Mouse (Mus musculus) erythroblast, adult 5-6 weeks (primary cell): ENCODE measurements around the gene Mettl7a1. TPM values are rescaled to one million over a fixed set of nuclear protein-coding genes. Genes with fewer than 3 reads are reported as not detected.
A peak's percentile ranks its signal among the peaks of the same experiment; 100 is the strongest.
"Not testable (repeated sequence)": the region's sequence is repeated elsewhere in the genome, so short reads cannot be mapped to it uniquely, and the experiment has no call there.

Source experiments
- ATAC-seq: replicated peaks from 2 replicates; pipeline ENCODE4 v1.8.0; 2016; ENCODE audit warnings: moderate number of reproducible peaks, mild to moderate bottlenecking, moderate TSS enrichment, inconsistent platforms; ENCODE audit not compliant: poor library complexity, low FRiP score, severe bottlenecking
- total RNA-seq, 2 experiments: library from RNA; stranded (forward) in 1 of 2; stranded (reverse) in 1 of 2; fragments of 150-400 nt in 1 of 2; fragments of 200-764, 138-1000 nt in 1 of 2; gene quantifications; 2 replicates each; pipeline versions ENCODE4 v1.2.3 to v1.2.4; 2015 to 2017; ENCODE audit warnings: low replicate concordance in 2 of 2

Mettl7a1 gene
- total RNA-seq (2015; ENCODE audit: low replicate concordance) (95.7 and 125 TPM in 2 replicates), total RNA-seq (2017; ENCODE audit: low replicate concordance) (255 and 340 TPM in 2 replicates)

DNA sequence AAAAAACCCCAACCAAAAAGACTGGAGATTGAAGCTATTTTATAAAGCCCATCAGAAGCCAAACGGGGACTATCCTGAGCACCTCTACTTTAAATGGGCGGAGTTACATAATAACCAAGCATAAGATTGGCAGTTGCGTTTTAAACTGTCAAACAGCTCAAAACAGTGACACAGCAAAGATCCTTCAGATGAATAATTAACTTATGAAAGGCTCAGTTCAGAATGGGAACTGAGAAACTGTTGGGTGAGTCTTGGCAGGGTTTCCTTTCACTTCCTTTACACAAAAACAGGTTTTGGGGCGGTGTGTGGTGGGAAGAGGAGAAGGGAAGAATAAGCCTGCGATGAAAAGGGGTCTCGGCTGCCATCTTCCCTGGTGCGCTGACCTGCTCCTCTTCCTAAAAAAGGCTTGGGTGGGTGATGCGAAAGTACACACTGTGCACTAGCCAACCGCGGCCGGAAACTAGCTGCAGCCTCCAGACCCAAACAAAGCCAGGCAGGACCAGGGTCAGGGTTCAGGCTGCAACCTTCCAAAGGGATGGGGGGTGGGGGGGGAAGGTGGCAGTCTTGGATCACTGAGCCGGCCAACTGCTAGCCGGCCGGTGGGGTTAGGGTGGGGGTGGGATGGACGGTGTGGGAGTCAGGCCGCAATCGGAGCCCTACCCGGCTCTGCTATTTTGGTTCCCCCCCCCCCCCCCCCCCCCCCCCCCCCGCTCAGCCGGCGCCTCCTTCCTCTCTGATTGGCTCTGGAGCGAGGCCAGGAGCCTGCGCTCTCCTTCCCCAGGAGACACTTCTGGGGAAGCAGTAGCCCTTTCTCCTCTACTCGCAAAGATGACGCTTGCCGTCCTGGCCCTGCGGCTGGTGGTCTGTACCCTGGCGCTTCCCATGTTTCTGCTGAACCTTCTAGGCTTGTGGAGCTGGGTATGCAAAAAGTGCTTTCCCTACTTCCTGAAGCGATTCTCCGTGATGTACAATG, at the start of gene Mettl7a1:
TSS of gene Mettl7a1 (plus strand) at position 122 of the 973 bp plus-strand sequence.
- peak; percentile 77 for ATAC-seq

GRCm38 (mm10) chr15:100256386-100256785, 47.6 kb upstream of the Mettl7a1 start:
- ATAC-seq, result no peak

DNA sequence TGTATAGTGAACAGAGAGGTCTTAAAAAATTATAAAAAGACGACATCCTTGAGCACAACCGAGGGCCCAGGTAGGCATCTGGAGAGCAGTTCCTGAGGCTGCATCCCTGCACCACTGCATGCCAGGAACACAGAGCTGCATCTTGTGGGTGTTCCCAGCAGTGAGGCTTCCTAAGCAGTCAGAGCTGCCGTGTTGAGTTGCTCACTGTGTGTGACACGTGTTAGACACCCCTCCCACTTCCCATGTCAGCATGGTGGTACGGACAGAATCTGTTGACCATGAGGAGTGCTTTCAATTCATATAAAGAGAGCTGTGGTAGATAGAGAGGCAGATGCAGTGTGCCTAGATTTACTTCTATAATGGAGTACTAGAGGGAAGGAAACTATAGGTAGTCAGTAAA, 46.6 kb upstream of the Mettl7a1 start:
- ATAC-seq, result no peak

DNA sequence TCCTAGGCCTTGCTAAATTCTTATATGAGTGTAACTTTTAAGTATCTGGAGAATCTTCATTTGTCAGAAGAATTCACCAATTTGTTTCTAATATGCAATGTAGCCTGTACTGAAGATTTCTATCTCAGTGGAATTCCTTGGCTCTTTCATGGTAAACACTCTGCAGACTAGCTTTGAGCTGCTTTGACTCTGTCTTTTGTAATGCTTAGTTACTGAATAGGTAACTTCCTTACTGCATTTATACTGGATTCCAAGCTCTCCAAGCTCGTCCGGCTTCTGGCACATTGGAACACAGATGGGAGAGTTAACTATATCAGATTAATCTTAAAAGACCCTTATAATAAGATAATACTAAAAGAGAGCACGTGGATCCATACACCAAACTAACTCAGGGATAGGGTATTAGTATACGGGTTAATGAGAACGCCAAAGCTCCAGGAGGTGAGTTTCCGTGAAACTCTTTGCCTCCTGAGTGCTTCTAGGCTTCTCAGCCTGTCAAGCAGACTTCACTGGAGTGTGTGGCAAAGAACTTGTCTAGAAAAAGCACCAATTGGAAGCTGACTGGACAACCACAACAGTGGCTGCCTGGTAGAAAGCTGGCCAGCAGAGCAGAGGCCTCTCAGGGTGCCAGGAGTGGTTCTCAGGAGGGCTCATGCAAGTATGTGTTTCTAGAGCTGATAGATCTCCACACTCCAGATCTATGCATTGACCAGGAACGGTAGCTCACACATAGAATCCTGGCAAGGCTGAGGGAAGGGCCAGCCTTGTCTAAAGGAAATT, 45.1 kb upstream of the Mettl7a1 start:
- no peak for ATAC-seq

- not testable (repeated sequence) for ATAC-seq
These were observed 43.6 kb upstream of the Mettl7a1 start for GRCm38 (mm10) chr15:100260351-100260750.

GRCm38 (mm10) chr15:100263246-100263905, 40.6 kb upstream of the Mettl7a1 start:
- ATAC-seq, result 0 out of 2 replicates have a peak, but pooled peaks have one; percentile 55

GRCm38 (mm10) chr15:100265586-100266325, 38.2 kb upstream of the Mettl7a1 start:
- no peak for ATAC-seq

DNA sequence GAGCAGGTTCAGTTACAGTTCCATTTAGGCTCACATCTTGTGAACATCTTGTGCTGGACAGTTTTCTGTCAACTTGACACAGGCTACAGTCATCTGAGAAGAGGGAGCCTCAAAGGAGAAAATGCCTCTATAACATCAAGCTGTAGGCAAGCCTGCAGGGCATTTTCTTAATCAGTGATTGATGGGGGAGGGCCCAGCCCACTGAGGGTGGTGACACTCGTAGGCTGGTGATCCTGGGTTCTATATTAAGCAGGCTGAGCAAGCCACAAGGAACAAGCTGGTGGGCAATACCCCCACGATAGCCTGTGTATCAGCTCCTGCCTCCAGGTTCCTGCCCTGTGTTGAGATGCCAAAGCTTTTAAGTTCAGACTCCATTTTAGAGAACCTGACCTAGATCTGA, 35.0 kb upstream of the Mettl7a1 start:
- no peak for ATAC-seq

GRCm38 (mm10) chr15:100269776-100270175, 34.2 kb upstream of the Mettl7a1 start:
- ATAC-seq, result no peak

GRCm38 (mm10) chr15:100270609-100271008, 33.3 kb upstream of the Mettl7a1 start:
- ATAC-seq, result not testable (repeated sequence)

DNA sequence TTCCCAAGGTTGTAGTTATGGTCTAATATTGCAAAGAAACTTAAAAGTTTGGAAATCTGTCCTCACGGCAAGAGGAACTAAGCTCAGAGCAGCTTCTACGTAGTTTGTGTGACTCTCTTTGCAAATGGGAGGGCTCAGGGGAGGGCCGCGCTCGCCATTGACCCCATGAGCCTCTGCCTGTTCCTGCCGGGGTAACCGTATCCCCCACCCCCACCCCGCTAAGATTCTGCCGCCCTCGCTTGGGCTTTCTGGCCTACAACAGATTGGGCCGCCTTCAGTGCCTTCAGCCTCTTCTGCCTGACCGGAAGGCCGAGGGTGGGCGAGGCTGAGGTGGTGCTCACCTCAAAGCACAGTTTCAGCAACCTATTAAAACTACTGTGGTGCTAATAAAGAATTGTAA, 32.5 kb upstream of the Mettl7a1 start:
- ATAC-seq, result no peak

DNA sequence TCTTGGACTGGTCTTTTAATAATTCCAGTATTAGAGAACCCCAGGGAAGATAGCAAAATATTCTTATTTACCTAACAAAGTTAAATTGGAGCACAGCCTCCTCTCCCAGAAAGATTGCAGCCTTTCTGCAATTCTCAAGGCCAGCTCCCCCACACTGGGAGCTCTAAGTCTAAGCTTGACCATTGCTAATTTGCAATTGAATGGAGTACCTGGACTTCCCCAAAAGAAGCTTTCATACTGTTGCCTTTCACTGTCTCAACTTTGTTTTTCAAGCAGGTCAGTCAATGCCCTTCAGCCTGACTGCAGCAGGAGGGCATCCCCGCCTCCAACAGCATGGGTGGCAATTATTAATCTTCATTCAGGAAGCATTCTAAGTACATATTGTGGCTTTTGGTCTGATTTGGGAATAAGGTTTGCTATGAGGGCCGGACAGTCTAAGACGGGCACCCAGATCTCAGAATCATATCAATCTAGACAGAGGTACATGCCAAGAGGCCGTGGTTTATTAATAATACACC, 30.1 kb upstream of the Mettl7a1 start:
- not testable (repeated sequence) for ATAC-seq

- ATAC-seq, result no peak
These were observed 29.0 kb upstream of the Mettl7a1 start for GRCm38 (mm10) chr15:100274790-100275559.

DNA sequence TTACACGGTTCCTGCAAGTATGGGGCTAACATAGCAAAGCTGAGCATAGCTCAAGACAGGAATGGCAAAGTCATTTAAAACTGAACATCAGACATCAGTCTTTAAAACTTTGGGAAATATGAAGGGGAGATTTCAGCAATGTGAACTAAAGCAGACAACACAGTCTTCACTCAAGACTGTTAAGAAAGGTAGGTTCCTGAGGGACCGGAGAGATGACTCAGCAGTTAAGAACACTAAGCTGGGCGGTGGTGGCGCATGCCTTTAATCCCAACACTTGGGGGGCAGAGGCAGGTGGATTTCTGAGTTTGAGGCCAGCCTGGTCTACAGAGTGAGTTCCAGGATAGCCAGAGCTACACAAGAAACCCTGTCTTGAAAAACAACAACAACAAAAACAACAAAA, 27.5 kb upstream of the Mettl7a1 start:
- ATAC-seq, result no peak

DNA sequence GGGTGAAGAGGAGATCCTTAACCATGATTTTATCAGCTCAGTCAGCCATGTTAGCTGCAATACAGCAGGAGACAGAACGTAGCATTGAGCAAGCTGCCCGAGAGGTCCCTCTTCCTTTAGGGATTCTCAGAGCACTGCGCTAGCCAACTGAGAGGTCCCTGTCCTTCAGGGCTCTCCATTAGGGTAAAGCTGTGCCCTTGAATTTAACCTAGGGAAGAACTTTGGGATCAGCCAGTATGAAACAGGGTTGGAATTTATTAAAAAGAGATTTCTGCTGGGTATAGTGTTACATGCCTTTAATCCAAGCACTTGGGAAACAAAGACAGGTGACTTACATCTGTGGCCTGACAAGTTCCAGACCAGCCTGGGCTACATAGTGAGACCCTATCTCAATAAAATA, 26.4 kb upstream of the Mettl7a1 start:
- no peak for ATAC-seq

GRCm38 (mm10) chr15:100280626-100281025, 23.3 kb upstream of the Mettl7a1 start, which contains the start of gene Tmprss12:
Gene Tmprss12, plus strand, starts transcription at chr15:100280837.
- no peak for ATAC-seq

- no peak for ATAC-seq
These were observed 15.0 kb upstream of the Mettl7a1 start for GRCm38 (mm10) chr15:100288980-100289379.

DNA sequence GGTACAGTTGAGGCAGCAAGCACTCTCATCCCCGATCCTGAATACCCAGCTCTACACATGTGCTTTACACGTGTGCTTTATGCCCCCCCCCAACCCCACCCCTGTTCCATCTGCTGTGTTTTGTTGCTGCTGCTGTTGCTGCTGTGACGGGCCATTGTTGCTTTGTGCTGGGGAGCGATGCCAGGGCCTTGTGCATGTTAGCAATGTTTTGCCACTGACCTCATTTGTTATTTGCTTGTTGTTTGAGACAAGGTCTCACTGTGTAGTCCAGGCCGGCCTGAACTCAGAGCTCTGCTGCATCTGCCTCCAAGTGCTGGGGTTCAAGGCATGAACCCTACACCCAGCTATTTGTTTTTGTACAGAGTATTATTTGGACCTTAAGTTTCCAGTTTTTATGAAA, 13.1 kb upstream of the Mettl7a1 start:
- ATAC-seq, result no peak
